Mouse (Mus musculus) hindbrain, embryonic 11.5 days (tissue): ENCODE data around the gene Wnk2. TPM values are rescaled to one million over a fixed set of nuclear protein-coding genes. Genes with fewer than 3 reads are reported as not detected.

Experiments
- ATAC-seq: fragments of 200-750 bp; cut with Nextera tagmentation; 2 replicates; pipeline ENCODE4 v1.8.0; 2017; ENCODE audit warnings: mild to moderate bottlenecking, moderate TSS enrichment, moderate library complexity; ENCODE audit not compliant: low FRiP score
- DNase-seq: peaks from one replicate; pipeline ENCODE4 v3.0.0-alpha.2; 2015; ENCODE audit warnings: low spot score
- H3K27ac ChIP-seq: fragments of 300-500 bp; sonication (generic); 2 replicates; pipeline ENCODE4 v1.5.1; 2014; ENCODE audit warnings: mild to moderate bottlenecking, low read depth, low read length
- H3K27me3 ChIP-seq: fragments of 300-500 bp; sonication (generic); 2 replicates; pipeline ENCODE4 v1.6.1; 2014; ENCODE audit warnings: mild to moderate bottlenecking, low read length, moderate library complexity, mixed read lengths; ENCODE audit not compliant: control insufficient read depth, insufficient read depth
- H3K36me3 ChIP-seq: fragments of 300-500 bp; sonication (generic); 2 replicates; pipeline ENCODE4 v1.6.1; 2014; ENCODE audit warnings: mild to moderate bottlenecking, low read length, moderate library complexity, mixed read lengths; ENCODE audit not compliant: control insufficient read depth, insufficient read depth
- H3K4me1 ChIP-seq: fragments of 300-500 bp; sonication (generic); replicated peaks from 2 replicates; pipeline ENCODE4 v1.6.1; 2014; ENCODE audit warnings: low read length, mixed read lengths; ENCODE audit not compliant: control insufficient read depth, insufficient read depth
- H3K4me2 ChIP-seq: fragments of 300-500 bp; sonication (generic); replicated peaks from 2 replicates; pipeline ENCODE4 v1.6.1; 2014; ENCODE audit warnings: mild to moderate bottlenecking, low read depth, low read length
- H3K4me3 ChIP-seq: fragments of 300-500 bp; sonication (generic); 2 replicates; pipeline ENCODE4 v1.5.1; 2014; ENCODE audit warnings: low read depth, low read length
- H3K9ac ChIP-seq: fragments of 300-500 bp; sonication (generic); 2 replicates; pipeline ENCODE4 v1.6.1; 2014; ENCODE audit warnings: low read depth, low read length
- H3K9me3 ChIP-seq: fragments of 300-500 bp; sonication (generic); 2 replicates; pipeline ENCODE4 v1.6.1; 2016; ENCODE audit warnings: low read length; ENCODE audit not compliant: control insufficient read depth
- WGBS: fragments of 180-500 bp; shearing (Covaris S2); extraction: QIAGEN DNeasy Blood & Tissue Kit; methylation state at CpG from one replicate; pipeline ENCODE4 v1.1.7; 2014; 5-methylcytosine and 5-hydroxymethylcytosine counted together
- polyA plus RNA-seq: library from polyadenylated mRNA; unstranded; fragments of >200 nt; fragmentation: Nextera tagmentation; extraction: Ambion mirVana; gene quantifications from 2 replicates; pipeline ENCODE4 v1.2.1, GENCODE M21; 2014

Gene Wnk2
- polyA plus RNA-seq, 1 experiment from 2014 or later, result 11.0 TPM

GRCm38 (mm10) chr13:49087420-49087819 is 60.4 kb downstream of the Wnk2 start:
- Histone ChIP-seq H3K27ac (no peak overlapping the region), H3K9ac (no peak overlapping the region), H3K4me1 (no peaks in the 10 kb centered on the region), H3K4me3 (no peak overlapping the region), H3K27me3 (no peaks in the 10 kb centered on the region), H3K9me3 (no peaks in the 10 kb centered on the region), H3K36me3 (0 out of 2 replicates have a peak, but pooled peaks cover 6% of the 10 kb centered on the region), H3K4me2 (no peak overlapping the region)
- DNase-seq (no peak), ATAC-seq (no peak)
- WGBS, result 88% methylated on average over 7 of the region's 7 CpGs

- Histone ChIP-seq H3K9me3 (no peaks in the 10 kb centered on the region), H3K27ac (no peak overlapping the region), H3K4me2 (no peak overlapping the region), H3K4me3 (no peak overlapping the region), H3K4me1 (no peaks in the 10 kb centered on the region), H3K27me3 (no peaks in the 10 kb centered on the region), H3K9ac (no peak overlapping the region), H3K36me3 (0 out of 2 replicates have a peak, but pooled peaks cover 6% of the 10 kb centered on the region)
- no peak for ATAC-seq
- 85% methylated on average over 4 of the region's 4 CpGs for WGBS
- no peak for DNase-seq
Measured at GRCm38 (mm10) chr13:49086431-49086830, 61.4 kb downstream of the Wnk2 start.

GRCm38 (mm10) chr13:49085211-49085610 is 62.6 kb downstream of the Wnk2 start:
- Histone ChIP-seq H3K36me3 (0 out of 2 replicates have a peak, but pooled peaks cover 6% of the 10 kb centered on the region), H3K27me3 (no peaks in the 10 kb centered on the region), H3K4me3 (no peak overlapping the region), H3K27ac (no peak overlapping the region), H3K9me3 (no peaks in the 10 kb centered on the region), H3K4me1 (no peaks in the 10 kb centered on the region), H3K9ac (no peak overlapping the region), H3K4me2 (no peak overlapping the region)
- 93% methylated on average over 9 of the region's 9 CpGs for WGBS
- no peak for DNase-seq
- no peak for ATAC-seq

GRCm38 (mm10) chr13:49084781-49085180 is 63.0 kb downstream of the Wnk2 start:
- no peak overlapping the region for H3K27ac ChIP-seq

GRCm38 (mm10) chr13:49083941-49084340 is 63.9 kb downstream of the Wnk2 start:
- Histone ChIP-seq H3K9me3 (no peaks in the 10 kb centered on the region), H3K4me1 (no peaks in the 10 kb centered on the region), H3K9ac (no peak overlapping the region), H3K4me2 (no peak overlapping the region), H3K4me3 (no peak overlapping the region), H3K36me3 (0 out of 2 replicates have a peak, but pooled peaks cover 5% of the 10 kb centered on the region), H3K27me3 (no peaks in the 10 kb centered on the region), H3K27ac (no peak overlapping the region)
- DNase-seq, result no peak
- WGBS, result 68% methylated on average over 9 of the region's 9 CpGs
- ATAC-seq, result no peak

More at GRCm38 (mm10) chr13:49084781-49085180, 63.0 kb downstream of the Wnk2 start:
- 0 out of 2 replicates have a peak, but pooled peaks cover 6% of the 10 kb centered on the region for H3K36me3 ChIP-seq
- no peak overlapping the region for H3K4me2 ChIP-seq
- H3K9me3 ChIP-seq, result no peaks in the 10 kb centered on the region
- no peak overlapping the region for H3K4me3 ChIP-seq
- H3K4me1 ChIP-seq, result no peaks in the 10 kb centered on the region
- WGBS, result 81% methylated on average over 4 of the region's 4 CpGs
- H3K27me3 ChIP-seq, result no peaks in the 10 kb centered on the region
- DNase-seq, result no peak
- no peak overlapping the region for H3K9ac ChIP-seq
- no peak for ATAC-seq

- ATAC-seq (no peak), DNase-seq (no peak)
- H3K4me1 ChIP-seq, result no peaks in the 10 kb centered on the region
- no peak overlapping the region for H3K4me3 ChIP-seq
- 92% methylated on average over 14 of the region's 14 CpGs for WGBS
- H3K9ac ChIP-seq, result no peak overlapping the region
- H3K4me2 ChIP-seq, result no peak overlapping the region
- 0 out of 2 replicates have a peak, but pooled peaks cover 3% of the 10 kb centered on the region for H3K36me3 ChIP-seq
- no peaks in the 10 kb centered on the region for H3K9me3 ChIP-seq
- no peak overlapping the region for H3K27ac ChIP-seq
- no peaks in the 10 kb centered on the region for H3K27me3 ChIP-seq
Measured at GRCm38 (mm10) chr13:49082151-49082879, 65.5 kb downstream of the Wnk2 start.

GRCm38 (mm10) chr13:49076196-49076595 is 71.6 kb downstream of the Wnk2 start:
- H3K4me2 ChIP-seq, result no peak overlapping the region
- H3K9me3 ChIP-seq, result no peaks in the 10 kb centered on the region
- H3K4me3 ChIP-seq, result no peak overlapping the region
- no peak overlapping the region for H3K9ac ChIP-seq
- no peak overlapping the region for H3K27ac ChIP-seq
- no peaks in the 10 kb centered on the region for H3K4me1 ChIP-seq
- WGBS, result 85% methylated on average over 11 of the region's 11 CpGs
- DNase-seq (no peak), ATAC-seq (no peak)
- H3K36me3 ChIP-seq, result peaks cover 2% of the 10 kb centered on the region
- H3K27me3 ChIP-seq, result no peaks in the 10 kb centered on the region

GRCm38 (mm10) chr13:49075377-49075776 is 72.4 kb downstream of the Wnk2 start:
- H3K4me3 ChIP-seq, result no peak overlapping the region
- ATAC-seq, result no peak
- no peak overlapping the region for H3K9ac ChIP-seq
- no peak overlapping the region for H3K4me2 ChIP-seq
- H3K36me3 ChIP-seq, result peaks cover 2% of the 10 kb centered on the region
- no peaks in the 10 kb centered on the region for H3K9me3 ChIP-seq
- DNase-seq, result no peak
- WGBS, result 85% methylated on average over 3 of the region's 3 CpGs
- H3K27me3 ChIP-seq, result no peaks in the 10 kb centered on the region
- H3K27ac ChIP-seq, result no peak overlapping the region
- no peaks in the 10 kb centered on the region for H3K4me1 ChIP-seq

- DNase-seq (no peak), ATAC-seq (no peak)
- H3K9ac ChIP-seq, result no peak overlapping the region
- H3K27ac ChIP-seq, result no peak overlapping the region
- H3K27me3 ChIP-seq, result no peaks in the 10 kb centered on the region
- peaks cover 2% of the 10 kb centered on the region for H3K36me3 ChIP-seq
- no peak overlapping the region for H3K4me3 ChIP-seq
- no peaks in the 10 kb centered on the region for H3K4me1 ChIP-seq
- WGBS, result 79% methylated on average over 6 of the region's 6 CpGs
- no peaks in the 10 kb centered on the region for H3K9me3 ChIP-seq
- no peak overlapping the region for H3K4me2 ChIP-seq
Measured at GRCm38 (mm10) chr13:49073295-49073694, 74.5 kb downstream of the Wnk2 start.
